Mouse (Mus musculus): ENCODE measurements at regions not wholly inside any gene's neighbourhood (a gene's known extent, or its start where the extent isn't known, plus 50 kb on each side); places are given as distances from the start of the nearest gene placed in this dataset.

DNA sequence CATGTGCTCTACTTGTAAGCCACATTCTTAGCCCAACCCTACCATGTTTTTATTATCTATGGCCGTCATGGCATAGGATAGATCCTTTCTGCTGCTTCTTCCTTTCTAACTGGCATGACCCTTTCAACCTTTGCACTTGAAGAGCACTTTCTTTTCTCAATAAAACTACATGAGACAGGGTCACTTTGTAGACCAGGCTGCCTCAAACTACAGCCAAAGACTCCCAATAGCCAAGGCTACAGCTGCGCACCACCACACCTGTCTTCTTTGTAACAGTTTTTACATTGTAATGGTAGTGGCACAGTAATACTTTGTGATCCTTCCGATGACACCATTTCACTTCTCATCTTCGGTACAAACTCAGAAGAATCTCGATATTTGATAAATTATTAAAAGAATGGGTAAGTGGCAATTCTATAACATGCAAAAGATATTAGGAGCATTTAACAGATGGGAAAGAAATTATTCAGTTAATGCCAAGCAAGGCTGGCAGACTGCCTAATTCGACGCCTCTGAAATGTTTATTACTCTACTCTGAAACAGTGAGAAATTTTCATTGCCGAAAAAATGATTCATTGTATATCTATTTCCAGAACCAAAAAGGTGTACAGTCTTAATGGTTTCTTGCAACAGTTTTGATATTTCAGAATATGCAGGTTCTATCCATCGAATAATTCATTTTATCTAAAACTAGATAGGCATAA lies 89.5 kb downstream of the A730009L09Rik start:
- WGBS: 85% methylated on average over 9 of the region's 9 CpGs
- ATAC-seq (ENCODE audit: insufficient number of reproducible peaks, insufficient read depth, low FRiP score, low read depth): no peak
- no peaks in the 10 kb centered on the region for H3K36me3 ChIP-seq (ENCODE audit: control insufficient read depth, insufficient read depth, low read length)

DNA sequence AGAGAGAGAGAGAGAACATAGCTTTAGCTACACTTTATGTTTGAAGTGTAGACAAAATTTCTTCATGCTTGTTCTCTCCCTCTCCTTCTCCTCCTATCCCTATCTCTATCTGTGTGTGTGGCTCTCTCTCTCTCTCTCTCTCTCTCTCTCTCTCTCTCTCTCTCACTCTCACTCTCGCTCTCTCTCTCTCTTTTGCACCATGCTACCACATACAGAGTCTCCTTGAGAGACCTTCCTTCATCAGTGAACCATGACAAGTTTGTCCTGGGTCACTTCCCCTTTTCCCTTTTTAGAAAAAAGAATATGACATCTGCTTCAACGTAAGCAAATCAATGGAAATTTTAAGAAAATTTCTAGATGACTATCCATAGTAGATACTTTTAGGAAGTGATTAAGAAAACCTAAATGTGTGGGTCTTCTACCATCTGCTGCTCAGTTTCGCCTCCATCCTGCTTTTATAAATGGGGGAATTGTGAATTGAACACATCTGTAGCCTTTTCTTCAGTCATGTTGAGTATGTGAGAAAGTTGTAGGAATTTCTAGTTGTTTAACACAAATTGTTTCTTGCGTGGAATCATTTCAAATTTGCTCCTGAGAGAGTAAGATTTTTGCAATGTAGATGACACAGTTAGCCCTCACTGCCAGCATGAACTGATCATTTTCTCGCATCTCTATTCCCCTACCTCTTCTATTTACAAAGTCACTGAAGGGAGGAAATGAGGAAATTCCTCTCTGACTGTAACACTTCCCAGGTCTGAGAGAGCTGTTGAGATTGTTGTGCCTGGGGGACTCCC lies 91.3 kb downstream of the A730009L09Rik start:
- H3K4me1 ChIP-seq (ENCODE audit: control insufficient read depth in 2 of 2, insufficient read depth in 2 of 2, low read length in 2 of 2): no peaks in the 10 kb centered on the region
- no peak overlapping the region for H3K27ac ChIP-seq (replicated peaks in 1 of 2; ENCODE audit: control insufficient read depth in 1 of 2, insufficient read depth in 1 of 2, low read depth in 2 of 2, low read length in 2 of 2)
- no peak overlapping the region for H3K4me3 ChIP-seq (ENCODE audit: control insufficient read depth in 1 of 2, insufficient read depth in 1 of 2, low read depth in 1 of 2, low read length in 2 of 2)
- WGBS: 63% methylated on average over 5 of the region's 5 CpGs
- H3K27me3 ChIP-seq (ENCODE audit: control insufficient read depth, insufficient read depth, low read length): no peaks in the 10 kb centered on the region
- H3K36me3 ChIP-seq (ENCODE audit: control insufficient read depth, insufficient read depth, low read length): no peaks in the 10 kb centered on the region
- H3K9me3 ChIP-seq (ENCODE audit: control insufficient read depth, low read length): no peaks in the 10 kb centered on the region
- no peak overlapping the region for H3K4me2 ChIP-seq (ENCODE audit: low read length)
- ATAC-seq (ENCODE audit: insufficient number of reproducible peaks, insufficient read depth, low FRiP score, low read depth): no peak
- H3K9ac ChIP-seq (ENCODE audit: low read length): no peak overlapping the region

More for the DNA sequence above, 89.5 kb downstream of the A730009L09Rik start:
- no peaks in the 10 kb centered on the region for H3K27me3 ChIP-seq (ENCODE audit: control insufficient read depth, insufficient read depth, low read length)
- no peak overlapping the region for H3K27ac ChIP-seq (replicated peaks in 1 of 2; ENCODE audit: control insufficient read depth in 1 of 2, insufficient read depth in 1 of 2, low read depth in 2 of 2, low read length in 2 of 2)
- H3K4me3 ChIP-seq (ENCODE audit: control insufficient read depth in 1 of 2, insufficient read depth in 1 of 2, low read depth in 1 of 2, low read length in 2 of 2): no peak overlapping the region
- no peaks in the 10 kb centered on the region for H3K9me3 ChIP-seq (ENCODE audit: control insufficient read depth, low read length)
- H3K9ac ChIP-seq (ENCODE audit: low read length): no peak overlapping the region
- no peaks in the 10 kb centered on the region for H3K4me1 ChIP-seq (ENCODE audit: control insufficient read depth in 2 of 2, insufficient read depth in 2 of 2, low read length in 2 of 2)
- no peak overlapping the region for H3K4me2 ChIP-seq (ENCODE audit: low read length)

DNA sequence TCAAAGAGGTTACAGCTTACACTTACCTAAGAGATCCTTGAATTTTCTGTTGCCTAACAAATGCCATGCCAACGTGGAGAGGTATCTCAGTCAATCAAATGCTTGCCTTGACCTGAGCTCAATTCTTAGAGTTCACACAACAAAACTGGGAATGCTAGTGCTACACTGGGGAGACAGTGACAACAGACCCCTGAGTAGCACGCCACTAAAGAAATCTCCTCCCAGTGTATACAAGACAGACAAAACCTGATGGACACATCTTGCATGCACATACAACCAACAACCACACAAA lies 91.8 kb downstream of the A730009L09Rik start:
- H3K4me1 ChIP-seq (ENCODE audit: control insufficient read depth in 2 of 2, insufficient read depth in 2 of 2, low read length in 2 of 2): no peaks in the 10 kb centered on the region
- no peak overlapping the region for H3K4me3 ChIP-seq (ENCODE audit: control insufficient read depth in 1 of 2, insufficient read depth in 1 of 2, low read depth in 1 of 2, low read length in 2 of 2)
- no peaks in the 10 kb centered on the region for H3K36me3 ChIP-seq (ENCODE audit: control insufficient read depth, insufficient read depth, low read length)
- H3K9ac ChIP-seq (ENCODE audit: low read length): no peak overlapping the region
- H3K9me3 ChIP-seq (ENCODE audit: control insufficient read depth, low read length): no peaks in the 10 kb centered on the region
- no peak overlapping the region for H3K4me2 ChIP-seq (ENCODE audit: low read length)
- WGBS: 58% methylated on average over 2 of the region's 2 CpGs
- H3K27ac ChIP-seq (replicated peaks in 1 of 2; ENCODE audit: control insufficient read depth in 1 of 2, insufficient read depth in 1 of 2, low read depth in 2 of 2, low read length in 2 of 2): no peak overlapping the region
- no peaks in the 10 kb centered on the region for H3K27me3 ChIP-seq (ENCODE audit: control insufficient read depth, insufficient read depth, low read length)
- no peak for ATAC-seq (ENCODE audit: insufficient number of reproducible peaks, insufficient read depth, low FRiP score, low read depth)

DNA sequence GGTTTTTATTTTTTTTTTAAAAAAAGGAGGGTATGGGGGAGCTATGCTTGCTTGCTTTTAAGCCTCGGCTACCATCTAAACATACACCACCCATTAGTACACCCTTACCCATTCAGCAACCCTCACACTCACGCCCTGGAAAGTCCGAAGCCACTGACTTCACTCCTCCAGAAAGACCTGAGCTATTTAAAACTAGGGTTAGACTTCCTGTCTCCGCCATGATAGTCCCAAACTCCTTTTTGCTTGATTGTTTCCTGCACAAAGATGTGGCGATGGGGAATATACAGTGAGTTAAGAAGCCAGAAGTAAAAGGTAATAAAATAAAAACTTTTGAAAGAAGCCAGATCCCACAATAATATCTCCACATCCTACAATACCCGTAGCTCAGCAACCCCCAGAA lies 92.6 kb downstream of the A730009L09Rik start:
- 64% methylated on average over 6 of the region's 6 CpGs for WGBS
- Histone ChIP-seq H3K27ac (replicated peaks in 1 of 2; ENCODE audit: control insufficient read depth in 1 of 2, insufficient read depth in 1 of 2, low read depth in 2 of 2, low read length in 2 of 2) (no peak overlapping the region), H3K9ac (ENCODE audit: low read length) (no peak overlapping the region), H3K4me2 (ENCODE audit: low read length) (no peak overlapping the region), H3K4me3 (ENCODE audit: control insufficient read depth in 1 of 2, insufficient read depth in 1 of 2, low read depth in 1 of 2, low read length in 2 of 2) (no peak overlapping the region), H3K27me3 (ENCODE audit: control insufficient read depth, insufficient read depth, low read length) (no peaks in the 10 kb centered on the region), H3K36me3 (ENCODE audit: control insufficient read depth, insufficient read depth, low read length) (no peaks in the 10 kb centered on the region), H3K4me1 (ENCODE audit: control insufficient read depth in 2 of 2, insufficient read depth in 2 of 2, low read length in 2 of 2) (no peaks in the 10 kb centered on the region), H3K9me3 (ENCODE audit: control insufficient read depth, low read length) (no peaks in the 10 kb centered on the region)
- no peak for ATAC-seq (ENCODE audit: insufficient number of reproducible peaks, insufficient read depth, low FRiP score, low read depth)

DNA sequence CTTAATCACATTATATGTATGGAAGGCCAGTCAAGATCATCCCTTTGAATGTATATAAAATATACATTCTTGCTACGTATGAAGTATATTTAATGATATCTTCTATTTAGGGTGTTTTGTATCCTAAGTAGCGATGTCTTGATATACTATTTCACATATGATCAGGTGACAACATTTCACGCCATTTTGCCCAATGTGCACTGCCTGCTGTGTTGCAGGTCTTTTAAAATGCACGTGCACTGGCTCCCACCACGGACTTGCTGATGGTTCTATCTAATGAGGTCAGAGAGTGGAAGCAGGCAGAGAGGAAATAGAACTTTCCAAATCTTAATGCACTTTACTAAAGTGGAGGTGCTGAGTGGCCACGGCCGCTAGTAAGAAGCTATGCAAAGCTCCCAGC lies 100.8 kb downstream of the A730009L09Rik start:
- no peaks in the 10 kb centered on the region for H3K9me3 ChIP-seq (ENCODE audit: control insufficient read depth, low read length)
- H3K27me3 ChIP-seq (ENCODE audit: control insufficient read depth, insufficient read depth, low read length): no peaks in the 10 kb centered on the region
- no peak overlapping the region for H3K9ac ChIP-seq (ENCODE audit: low read length)
- H3K4me3 ChIP-seq (ENCODE audit: control insufficient read depth in 1 of 2, insufficient read depth in 1 of 2, low read depth in 1 of 2, low read length in 2 of 2): no peak overlapping the region
- H3K36me3 ChIP-seq (ENCODE audit: control insufficient read depth, insufficient read depth, low read length): no peaks in the 10 kb centered on the region
- no peak overlapping the region for H3K27ac ChIP-seq (replicated peaks in 1 of 2; ENCODE audit: control insufficient read depth in 1 of 2, insufficient read depth in 1 of 2, low read depth in 2 of 2, low read length in 2 of 2)
- H3K4me1 ChIP-seq (ENCODE audit: control insufficient read depth in 2 of 2, insufficient read depth in 2 of 2, low read length in 2 of 2): no peaks in the 10 kb centered on the region
- no peak for ATAC-seq (ENCODE audit: insufficient number of reproducible peaks, insufficient read depth, low FRiP score, low read depth)
- 78% methylated on average over 7 of the region's 7 CpGs for WGBS
- no peak overlapping the region for H3K4me2 ChIP-seq (ENCODE audit: low read length)

DNA sequence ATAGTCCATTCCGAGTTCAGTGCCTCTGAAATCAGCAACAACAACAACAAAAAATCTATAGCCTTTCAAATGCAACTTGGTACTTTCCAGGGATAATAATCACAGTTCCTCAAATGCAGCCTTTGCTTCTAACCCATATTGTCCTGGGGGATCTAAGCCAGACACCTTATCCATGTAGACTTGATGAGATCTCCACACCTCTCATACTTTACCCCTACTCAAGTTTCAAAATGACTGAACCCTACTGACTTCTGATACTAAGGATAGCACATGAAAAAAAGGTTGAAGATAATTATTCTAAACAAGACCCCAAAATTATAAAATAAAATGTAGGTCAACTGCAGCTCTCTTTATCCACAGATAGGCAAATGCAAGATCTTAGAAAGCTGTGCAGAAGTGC lies 101.2 kb downstream of the A730009L09Rik start:
- Histone ChIP-seq H3K9ac (ENCODE audit: low read length) (no peak overlapping the region), H3K4me1 (ENCODE audit: control insufficient read depth in 2 of 2, insufficient read depth in 2 of 2, low read length in 2 of 2) (no peaks in the 10 kb centered on the region)
- no peak for ATAC-seq (ENCODE audit: insufficient number of reproducible peaks, insufficient read depth, low FRiP score, low read depth)

DNA sequence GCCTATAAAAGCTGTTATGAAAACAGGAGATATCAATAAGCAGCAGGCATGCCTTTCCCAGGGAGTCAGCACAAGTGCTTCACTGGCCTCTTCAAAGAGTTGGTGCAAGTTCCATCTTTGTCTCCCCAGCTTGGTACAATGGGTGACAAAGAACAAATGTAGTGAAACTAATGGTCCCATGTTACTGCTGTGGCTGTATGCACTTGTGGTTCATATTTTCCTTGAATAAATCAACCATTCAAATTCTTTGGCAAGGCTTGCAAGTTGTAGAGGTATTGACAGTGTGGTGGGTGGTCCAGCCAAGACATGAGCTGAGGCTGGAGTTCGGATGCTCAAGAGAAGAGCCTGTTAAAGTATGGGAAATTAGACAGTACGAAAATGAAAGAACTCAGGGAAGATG lies 103.5 kb downstream of the A730009L09Rik start:
- no peak overlapping the region for H3K4me3 ChIP-seq (ENCODE audit: control insufficient read depth in 1 of 2, insufficient read depth in 1 of 2, low read depth in 1 of 2, low read length in 2 of 2)
- no peak for ATAC-seq (ENCODE audit: insufficient number of reproducible peaks, insufficient read depth, low FRiP score, low read depth)
- WGBS: 76% methylated on average over 2 of the region's 2 CpGs

More for the DNA sequence above, 101.2 kb downstream of the A730009L09Rik start:
- H3K4me3 ChIP-seq (ENCODE audit: control insufficient read depth in 1 of 2, insufficient read depth in 1 of 2, low read depth in 1 of 2, low read length in 2 of 2): no peak overlapping the region
- 56% methylated on average over 1 of the region's 1 CpGs for WGBS
- no peaks in the 10 kb centered on the region for H3K9me3 ChIP-seq (ENCODE audit: control insufficient read depth, low read length)
- no peaks in the 10 kb centered on the region for H3K27me3 ChIP-seq (ENCODE audit: control insufficient read depth, insufficient read depth, low read length)
- H3K4me2 ChIP-seq (ENCODE audit: low read length): no peak overlapping the region
- no peak overlapping the region for H3K27ac ChIP-seq (replicated peaks in 1 of 2; ENCODE audit: control insufficient read depth in 1 of 2, insufficient read depth in 1 of 2, low read depth in 2 of 2, low read length in 2 of 2)
- H3K36me3 ChIP-seq (ENCODE audit: control insufficient read depth, insufficient read depth, low read length): no peaks in the 10 kb centered on the region

More for the DNA sequence above, 103.5 kb downstream of the A730009L09Rik start:
- H3K4me2 ChIP-seq (ENCODE audit: low read length): no peak overlapping the region
- no peaks in the 10 kb centered on the region for H3K9me3 ChIP-seq (ENCODE audit: control insufficient read depth, low read length)
- no peak overlapping the region for H3K9ac ChIP-seq (ENCODE audit: low read length)
- no peak overlapping the region for H3K27ac ChIP-seq (replicated peaks in 1 of 2; ENCODE audit: control insufficient read depth in 1 of 2, insufficient read depth in 1 of 2, low read depth in 2 of 2, low read length in 2 of 2)
- H3K27me3 ChIP-seq (ENCODE audit: control insufficient read depth, insufficient read depth, low read length): no peaks in the 10 kb centered on the region
- no peaks in the 10 kb centered on the region for H3K4me1 ChIP-seq (ENCODE audit: control insufficient read depth in 2 of 2, insufficient read depth in 2 of 2, low read length in 2 of 2)
- H3K36me3 ChIP-seq (ENCODE audit: control insufficient read depth, insufficient read depth, low read length): no peaks in the 10 kb centered on the region

Data from heart, embryonic 14.5 days (tissue).